Mouse (Mus musculus): Measurements from ENCODE around the gene Ccdc127.

GRCm38 (mm10) chr13:74305380-74305779 is 44.7 kb upstream of the Ccdc127 start:
- TF ChIP-seq CTCF (IDR thresholded peaks at IDR 0.05; ENCODE audit: low read depth), result no peak
- no peak for TF ChIP-seq EP300 (optimal IDR thresholded peaks at IDR 0.05)

Data from stomach, postnatal 0 days (tissue).